Mouse (Mus musculus): ENCODE data around the gene Gm6526.
"Not testable (repeated sequence)": the region's sequence is repeated elsewhere in the genome, so short reads cannot be mapped to it uniquely, and the experiment has no call there.

Gm6526 gene

DNA sequence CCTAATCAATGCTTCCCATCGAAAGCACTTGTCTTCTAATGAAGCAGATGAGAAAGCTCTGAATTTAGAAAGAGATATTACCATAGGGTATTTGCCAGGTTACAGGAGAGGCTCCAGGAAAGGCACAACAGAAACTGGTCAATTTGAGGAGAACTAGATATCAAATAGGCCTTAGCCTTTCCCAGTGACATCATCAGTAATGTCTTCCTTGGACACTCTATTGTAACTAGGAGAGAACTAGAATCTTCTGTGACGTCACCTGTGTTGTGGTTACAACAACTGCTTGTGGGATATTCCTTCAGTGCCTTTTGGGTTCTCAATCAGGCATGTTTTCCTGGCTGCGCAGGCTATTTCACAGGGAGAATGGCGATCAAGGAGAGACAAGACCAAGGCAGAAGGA is at the start of gene Gm6526:
Gene Gm6526 (plus strand): TSS at position 301 of the 400 bp plus-strand sequence.
- not testable (repeated sequence) for DNase-seq (ENCODE audit: low read depth, low spot score)

DNA sequence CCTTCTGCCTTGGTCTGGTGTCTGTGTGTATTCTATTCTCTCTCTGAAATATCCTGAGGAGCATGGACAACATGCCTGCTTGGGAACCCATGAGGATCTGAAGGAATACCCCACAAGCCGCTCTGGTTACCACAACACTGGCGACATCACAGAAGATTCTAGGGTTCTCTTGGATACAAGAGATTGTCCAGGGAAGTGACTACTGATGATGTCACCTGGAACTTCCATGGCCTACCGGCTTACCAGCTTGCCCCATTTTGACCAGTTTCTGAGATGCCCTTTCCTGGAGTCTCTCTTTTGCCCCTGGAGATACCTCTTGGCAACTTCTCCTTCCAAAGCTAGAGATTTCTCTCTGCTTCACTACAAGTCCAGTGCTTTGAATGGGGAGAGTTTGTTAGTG is 20.3 kb upstream of the Gm6526 start, which contains the start of gene Gm16506:
Gene Gm16506 (minus strand): TSS at position 101 of the 400 bp plus-strand sequence.
- not testable (repeated sequence) for DNase-seq (ENCODE audit: low read depth, low spot score)

DNA sequence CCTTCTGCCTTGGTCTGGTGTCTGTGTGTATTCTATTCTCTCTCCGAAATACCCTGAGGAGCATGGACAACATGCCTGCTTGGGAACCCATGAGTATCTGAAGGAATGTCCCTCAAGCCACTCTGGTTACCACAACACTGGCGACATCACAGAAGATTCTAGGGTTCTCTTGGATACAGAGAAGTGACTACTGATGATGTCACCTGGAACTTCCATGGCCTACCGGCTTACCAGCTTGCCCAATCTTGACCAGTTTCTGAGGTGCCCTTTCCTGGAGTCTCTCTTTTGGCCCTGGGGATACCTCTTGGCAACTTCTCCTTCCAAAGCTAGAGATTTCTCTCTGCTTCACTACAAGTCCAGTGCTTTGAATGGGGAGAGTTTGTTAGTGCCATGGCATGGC is 37.0 kb downstream of the Gm6526 start, which contains the start of gene Gm8180:
Gene Gm8180 (minus strand): TSS at position 101 of the 400 bp plus-strand sequence.
- DNase-seq (ENCODE audit: low read depth, low spot score) = not testable (repeated sequence)

GRCm38 (mm10) chr14:43793811-43794210 is 46.1 kb downstream of the Gm6526 start:
- DNase-seq (ENCODE audit: low read depth, low spot score) = not testable (repeated sequence)

DNA sequence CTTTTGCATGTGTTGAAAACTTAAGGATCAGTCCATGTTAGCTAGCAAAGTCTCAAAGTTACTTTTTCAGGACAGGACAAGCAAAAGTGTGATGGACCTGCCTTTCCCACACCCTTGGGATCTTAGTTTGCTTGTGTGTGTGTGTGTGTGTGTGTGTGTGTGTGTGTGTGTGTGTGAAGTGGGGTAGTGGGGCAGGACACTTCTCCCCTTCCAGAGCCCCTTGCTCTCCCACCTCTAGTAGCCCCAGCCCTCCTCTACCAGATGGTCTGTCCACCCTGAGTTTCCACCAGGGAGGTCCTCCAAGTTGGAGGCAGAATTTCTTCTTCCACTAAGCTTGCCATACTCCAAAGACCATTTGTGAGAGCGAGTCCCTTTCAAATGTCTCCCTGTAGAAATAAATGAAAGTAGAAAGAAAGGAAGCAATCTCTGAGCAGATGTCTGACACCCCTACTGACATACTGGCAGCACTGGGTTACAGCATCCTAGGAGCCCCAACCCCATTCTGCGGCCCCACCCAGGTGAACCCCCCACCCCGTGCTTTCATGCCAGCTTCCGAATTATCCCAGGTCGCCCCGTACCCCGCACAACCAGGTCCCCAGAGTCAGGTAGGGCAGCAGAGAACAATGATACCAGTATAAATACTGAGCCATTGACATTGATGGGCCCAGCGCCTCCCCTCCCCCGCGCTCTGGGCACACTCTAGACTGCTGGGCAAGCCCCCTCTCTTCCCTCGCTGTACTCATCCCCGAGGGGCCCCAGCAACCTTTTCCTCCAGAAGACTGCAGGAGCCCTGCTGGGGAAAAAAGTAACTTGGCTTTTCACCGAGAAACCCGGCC is 48.6 kb downstream of the Gm6526 start:
- DNase-seq (ENCODE audit: low read depth, low spot score) = no peak

GRCm38 (mm10) chr14:43796905-43797470 is 49.3 kb downstream of the Gm6526 start:
- not testable (repeated sequence) for DNase-seq (ENCODE audit: low read depth, low spot score)

DNA sequence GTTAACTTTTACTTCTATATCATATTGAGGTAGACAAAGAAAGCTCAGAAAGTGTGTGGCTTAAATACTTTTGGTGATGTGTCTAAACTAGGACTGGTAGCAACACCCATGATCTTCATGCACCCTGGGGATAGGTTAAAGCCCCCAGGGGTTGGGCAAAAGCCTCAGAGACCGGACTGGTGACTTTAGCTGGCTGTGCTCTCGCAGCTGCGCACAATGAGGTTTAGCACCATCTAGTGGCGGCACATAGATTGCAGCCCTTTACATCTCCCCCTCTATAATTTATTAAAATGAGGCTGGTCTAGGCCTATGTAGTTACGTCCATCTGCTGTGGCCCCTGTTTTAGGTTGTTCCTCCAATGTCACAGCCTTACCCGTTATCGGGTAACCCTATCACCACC is 56.8 kb downstream of the Gm6526 start:
- DNase-seq (ENCODE audit: low read depth, low spot score) = not testable (repeated sequence)

Data from telencephalon, adult 2 months (tissue).